Mouse (Mus musculus) liver, adult 2 months (tissue): ENCODE data around the gene Bbs9. TPM values are rescaled to one million over a fixed set of nuclear protein-coding genes. Genes with fewer than 3 reads are reported as not detected.

ENCODE experiments used
- DNase-seq: peaks from one replicate; pipeline ENCODE4 v3.0.0-alpha.2; 2011; ENCODE audit warnings: low read depth, low spot score; ENCODE audit errors: extremely low read depth
- H3K27ac ChIP-seq: fragments of 200-500 bp; replicated peaks from 2 replicates; pipeline ENCODE4 v1.5.1; 2012; ENCODE audit warnings: low read depth, mild to moderate bottlenecking, control low read depth, inconsistent platforms, low read length; ENCODE audit not compliant: insufficient read depth
- H3K27me3 ChIP-seq: fragments of 200-500 bp; 2 replicates; pipeline ENCODE4 v1.6.1; 2012; ENCODE audit warnings: mild to moderate bottlenecking, moderate library complexity, low read length, inconsistent platforms; ENCODE audit not compliant: control insufficient read depth, insufficient read depth
- H3K36me3 ChIP-seq: fragments of 200-500 bp; 2 replicates; pipeline ENCODE4 v1.6.1; 2012; ENCODE audit warnings: low read length, inconsistent platforms; ENCODE audit not compliant: control insufficient read depth, insufficient read depth
- H3K4me1 ChIP-seq: fragments of 200-500 bp; 2 replicates; pipeline ENCODE4 v1.6.1; 2011; ENCODE audit warnings: low read length; ENCODE audit not compliant: control insufficient read depth, insufficient read depth
- H3K4me3 ChIP-seq: fragments of 200-500 bp; 2 replicates; pipeline ENCODE4 v1.5.1; 2011; ENCODE audit warnings: low read depth, mild to moderate bottlenecking, control low read depth, low read length, moderate library complexity; ENCODE audit not compliant: insufficient read depth
- H3K79me2 ChIP-seq: fragments of 200-500 bp; 2 replicates; pipeline ENCODE4 v1.6.1; 2012; ENCODE audit warnings: inconsistent platforms, mild to moderate bottlenecking, low read length, moderate library complexity; ENCODE audit not compliant: control insufficient read depth, insufficient read depth
- H3K9ac ChIP-seq: fragments of 200-500 bp; 2 replicates; pipeline ENCODE4 v1.6.1; 2012; ENCODE audit warnings: low read depth, mild to moderate bottlenecking, control low read depth, inconsistent platforms, low read length
- CTCF ChIP-seq: fragments of 200-500 bp; IDR thresholded peaks from 2 replicates; pipeline ENCODE4 v1.5.1; 2011; ENCODE audit warnings: low read depth, low read length, control low read depth
- POLR2A ChIP-seq: fragments of 200-500 bp; IDR thresholded peaks from 2 replicates; pipeline ENCODE4 v1.6.1; 2011; ENCODE audit warnings: low read length, control low read depth; ENCODE audit not compliant: insufficient read depth; ENCODE audit errors: extremely low read depth
- WGBS: fragments of 180-500 bp; shearing (Covaris S2); methylation state at CpG from one replicate; pipeline ENCODE4 v1.1.7; 2018; 5-methylcytosine and 5-hydroxymethylcytosine counted together
- polyA plus RNA-seq: library from polyadenylated mRNA; depleted of rRNA; stranded (reverse); fragments of >200 nt; gene quantifications from 2 replicates; pipeline ENCODE4 v1.2.3, GENCODE M21; 2012
- total RNA-seq: library from RNA; depleted of rRNA; stranded (reverse); fragments of >200 nt; gene quantifications from 2 replicates; pipeline ENCODE4 v1.2.3, GENCODE M21; 2014

Bbs9 gene
- total and polyA plus RNA-seq, 2 experiments: 3.3 to 8.0 TPM

DNA sequence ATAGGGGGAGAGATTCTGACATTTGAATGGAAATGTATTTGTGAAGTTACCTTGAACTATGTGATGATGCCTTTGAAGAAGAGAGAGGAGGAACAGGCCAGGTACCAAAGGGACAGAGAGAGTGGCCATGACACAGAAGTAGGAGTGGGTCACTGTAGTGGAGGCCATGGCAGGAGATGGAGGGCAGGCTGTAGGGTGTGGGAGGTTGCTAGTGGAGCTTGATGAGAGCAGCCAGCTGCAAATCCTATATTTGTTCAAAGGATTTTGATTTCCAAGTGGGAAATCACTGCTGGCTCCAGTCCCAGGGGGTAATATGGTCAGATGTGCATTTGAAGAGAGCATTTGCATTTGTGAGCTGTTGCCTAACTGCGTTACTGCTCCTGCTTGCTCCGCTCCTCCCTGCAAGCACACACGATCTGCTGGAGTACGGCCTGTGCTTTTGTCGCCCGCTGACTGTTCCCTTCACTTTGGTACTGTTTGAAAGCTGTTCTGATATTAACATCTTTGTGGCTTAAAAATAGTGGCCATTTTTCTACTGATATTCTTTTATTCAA is 137.8 kb downstream of the Bbs9 start:
- TF ChIP-seq POLR2A: no peak
- no peak for TF ChIP-seq CTCF
- 96% methylated on average over 6 of the region's 6 CpGs for WGBS
- no peaks in the 10 kb centered on the region for H3K79me2 ChIP-seq
- H3K27ac ChIP-seq: no peak overlapping the region
- no peak overlapping the region for H3K4me3 ChIP-seq
- H3K27me3 ChIP-seq: no peaks in the 10 kb centered on the region
- DNase-seq: no peak
- no peak overlapping the region for H3K9ac ChIP-seq
- H3K4me1 ChIP-seq: no peaks in the 10 kb centered on the region
- no peaks in the 10 kb centered on the region for H3K36me3 ChIP-seq

DNA sequence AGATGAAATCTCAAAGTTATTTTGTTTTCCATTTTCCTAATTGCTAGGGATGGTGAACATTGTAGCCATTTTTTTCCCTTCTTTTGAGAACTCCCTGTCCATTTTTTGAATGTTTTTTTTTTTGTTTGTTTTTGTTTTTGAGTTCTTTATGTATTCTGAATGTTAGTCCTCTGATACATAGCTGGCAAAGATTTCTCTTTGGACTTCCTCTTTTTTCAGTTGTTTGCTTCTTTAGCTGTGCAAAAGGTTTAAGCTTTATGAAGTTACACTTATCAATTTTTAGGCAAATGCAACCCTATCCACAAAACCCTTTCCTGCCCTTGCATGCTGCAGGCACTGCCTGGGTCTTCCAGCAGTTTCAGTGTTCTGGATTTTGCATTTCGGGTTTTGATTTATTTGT is 143.7 kb downstream of the Bbs9 start:
- no peak for TF ChIP-seq POLR2A
- TF ChIP-seq CTCF: no peak
- Histone ChIP-seq H3K27ac (no peak overlapping the region), H3K4me3 (no peak overlapping the region), H3K36me3 (no peaks in the 10 kb centered on the region), H3K4me1 (no peaks in the 10 kb centered on the region), H3K9ac (no peak overlapping the region), H3K27me3 (no peaks in the 10 kb centered on the region), H3K79me2 (no peaks in the 10 kb centered on the region)
- 90% methylated on average over 1 of the region's 1 CpGs for WGBS
- no peak for DNase-seq

DNA sequence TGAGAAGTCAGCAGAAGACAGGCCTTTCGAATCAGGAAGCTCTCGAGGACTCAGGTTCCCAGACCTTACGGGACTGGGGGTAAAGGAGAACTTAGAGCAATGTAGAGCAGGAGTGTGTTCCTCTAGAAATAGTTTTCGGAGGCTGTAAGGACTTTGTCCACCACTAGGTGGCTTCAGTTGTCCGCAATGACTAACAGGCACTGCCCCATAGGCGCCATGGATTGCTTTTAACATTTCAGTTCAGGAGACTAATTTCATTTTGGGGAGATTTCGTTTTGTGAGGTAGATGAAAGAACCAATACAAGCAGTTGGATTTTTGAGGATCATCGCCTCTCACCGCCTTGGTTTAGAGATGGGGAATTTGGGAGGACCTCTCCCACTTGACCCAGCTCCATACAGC is 149.5 kb downstream of the Bbs9 start:
- no peaks in the 10 kb centered on the region for H3K27me3 ChIP-seq
- H3K4me3 ChIP-seq: no peak overlapping the region
- 59% methylated on average over 9 of the region's 9 CpGs for WGBS
- no peak overlapping the region for H3K27ac ChIP-seq
- H3K79me2 ChIP-seq: no peaks in the 10 kb centered on the region
- TF ChIP-seq POLR2A: no peak
- peak; percentile 36; the same call in 1 of the 2 replicates for TF ChIP-seq CTCF
- no peak for DNase-seq
- no peaks in the 10 kb centered on the region for H3K36me3 ChIP-seq
- H3K9ac ChIP-seq: no peak overlapping the region
- H3K4me1 ChIP-seq: no peaks in the 10 kb centered on the region

DNA sequence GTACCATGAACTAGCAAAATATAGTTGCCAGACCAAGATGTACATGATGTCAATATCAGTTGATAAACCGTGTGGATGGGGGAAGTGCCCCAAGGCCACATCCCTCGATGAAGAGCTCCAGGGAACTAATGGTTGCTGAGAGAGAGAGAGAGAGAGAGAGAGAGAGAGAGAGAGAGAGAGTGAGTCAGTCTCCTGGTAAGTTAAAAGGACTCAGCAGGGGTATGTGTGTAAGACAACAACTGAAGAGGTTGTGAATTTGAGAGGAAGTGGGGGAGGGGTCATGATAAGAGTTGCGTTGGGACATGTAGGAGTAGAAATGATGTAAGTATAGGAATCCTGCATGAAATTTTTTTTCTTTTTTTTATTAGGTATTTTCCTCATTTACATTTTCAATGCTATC is 150.5 kb downstream of the Bbs9 start:
- Histone ChIP-seq H3K36me3 (no peaks in the 10 kb centered on the region), H3K4me3 (no peak overlapping the region), H3K79me2 (no peaks in the 10 kb centered on the region), H3K9ac (no peak overlapping the region), H3K27ac (no peak overlapping the region), H3K27me3 (no peaks in the 10 kb centered on the region), H3K4me1 (no peaks in the 10 kb centered on the region)
- TF ChIP-seq POLR2A: no peak
- no peak for TF ChIP-seq CTCF
- 78% methylated on average over 3 of the region's 3 CpGs for WGBS
- DNase-seq: no peak

DNA sequence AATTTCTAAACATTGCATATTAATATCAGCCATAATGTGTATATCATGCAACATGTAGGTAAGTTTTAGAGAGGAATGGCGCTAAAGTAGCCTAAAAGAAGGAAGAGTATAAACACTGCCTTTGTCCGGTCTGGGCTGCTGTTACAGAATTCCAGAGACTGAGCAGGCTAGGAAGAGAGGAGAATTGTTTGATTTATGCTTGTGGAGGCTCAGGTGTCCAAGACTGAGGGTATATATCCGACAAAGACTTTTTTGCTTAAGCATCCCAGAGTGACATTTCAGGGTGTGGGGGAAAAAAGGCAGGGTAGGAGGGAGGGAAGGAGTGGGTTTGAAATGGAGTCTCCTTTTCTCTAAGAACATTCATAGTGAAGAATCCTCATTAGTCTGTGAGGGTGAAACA is 152.4 kb downstream of the Bbs9 start:
- Histone ChIP-seq H3K27ac (no peak overlapping the region), H3K9ac (no peak overlapping the region), H3K36me3 (no peaks in the 10 kb centered on the region; the same call in 1 of the 2 replicates), H3K4me3 (no peak overlapping the region), H3K4me1 (no peaks in the 10 kb centered on the region), H3K27me3 (no peaks in the 10 kb centered on the region), H3K79me2 (no peaks in the 10 kb centered on the region)
- DNase-seq: no peak
- WGBS: 91% methylated on average over 3 of the region's 3 CpGs
- TF ChIP-seq POLR2A: no peak
- no peak for TF ChIP-seq CTCF

DNA sequence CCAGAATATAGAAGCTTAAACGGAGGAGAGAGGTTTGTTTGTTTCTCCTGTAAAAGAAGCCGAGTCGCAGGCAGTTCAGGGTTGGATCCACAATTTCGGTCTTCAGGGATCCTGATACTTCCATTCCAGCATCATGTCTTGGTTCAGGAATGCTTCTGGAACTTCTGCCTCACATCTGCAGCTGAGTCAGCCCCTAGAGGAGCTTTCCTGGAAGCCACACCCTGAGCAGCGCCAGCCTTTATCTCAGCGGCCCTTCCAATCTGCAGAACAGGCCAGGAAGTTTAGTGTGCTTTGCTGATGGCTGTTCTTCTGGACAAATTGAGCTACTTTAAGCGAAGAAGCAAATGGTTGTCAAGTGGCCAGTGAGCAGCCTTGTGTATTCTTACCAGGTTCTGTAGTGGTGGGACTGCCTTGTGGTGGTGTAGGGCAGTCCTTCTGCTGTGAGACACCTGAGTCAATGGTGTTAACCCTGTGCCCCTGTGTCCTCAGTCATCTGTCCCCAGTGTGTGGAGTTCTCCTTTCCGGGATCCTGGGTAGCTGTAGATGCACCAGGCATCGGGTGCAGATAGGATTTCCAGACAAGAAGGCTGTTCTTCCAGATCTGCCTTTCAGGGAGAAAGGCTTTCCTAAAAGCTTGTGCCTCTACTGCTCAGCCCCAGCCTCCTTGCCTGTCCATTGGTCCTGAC is 157.4 kb downstream of the Bbs9 start:
- Histone ChIP-seq H3K27me3 (no peaks in the 10 kb centered on the region), H3K4me1 (no peaks in the 10 kb centered on the region), H3K36me3 (no peaks in the 10 kb centered on the region; the same call in 1 of the 2 replicates), H3K9ac (no peak overlapping the region), H3K79me2 (no peaks in the 10 kb centered on the region), H3K27ac (no peak overlapping the region), H3K4me3 (no peak overlapping the region)
- DNase-seq: no peak
- TF ChIP-seq POLR2A (no peak), CTCF (no peak)
- 88% methylated on average over 9 of the region's 9 CpGs for WGBS
